Mouse (Mus musculus) CH12.LX (cell line): Measurements from ENCODE around the gene Brca1.

Source experiments
- CTCF ChIP-seq, 2 experiments: IDR thresholded peaks in 1 of 2; conservative IDR thresholded peaks in 1 of 2; 2 replicates each; pipeline ENCODE4 v1.5.1; 2011 to 2012; ENCODE audit warnings: low read depth in 2 of 2, low read length in 2 of 2, improper control_type of control experiment in 1 of 2, inconsistent platforms in 1 of 2, mild to moderate bottlenecking in 1 of 2, moderate library complexity in 1 of 2
- ELF1 ChIP-seq: IDR thresholded peaks from 2 replicates; pipeline ENCODE4 v1.6.1; 2014; ENCODE audit warnings: low read depth, mild to moderate bottlenecking, inconsistent platforms, low read length, improper control_type of control experiment
- EP300 ChIP-seq: IDR thresholded peaks from 2 replicates; pipeline ENCODE4 v1.6.1; 2011; ENCODE audit warnings: low read length, improper control_type of control experiment
- ETS1 ChIP-seq: conservative IDR thresholded peaks from 2 replicates; pipeline ENCODE4 v1.6.1; 2012; ENCODE audit warnings: low read depth, mild to moderate bottlenecking, inconsistent platforms, low read length, improper control_type of control experiment, moderate library complexity
- GABPA ChIP-seq: IDR thresholded peaks from 2 replicates; pipeline ENCODE4 v1.6.1; 2012; ENCODE audit warnings: low read depth, low read length, improper control_type of control experiment, inconsistent platforms; ENCODE audit not compliant: insufficient replicate concordance
- JUND ChIP-seq: conservative IDR thresholded peaks from 2 replicates; pipeline ENCODE4 v1.6.1; 2011; ENCODE audit warnings: low read depth, low read length, improper control_type of control experiment
- MAX ChIP-seq: IDR thresholded peaks from 2 replicates; pipeline ENCODE4 v1.6.1; 2011; ENCODE audit warnings: low read length, improper control_type of control experiment
- MYC ChIP-seq: IDR thresholded peaks from 2 replicates; pipeline ENCODE4 v1.6.1; 2011; ENCODE audit warnings: low read depth, mild to moderate bottlenecking, improper control_type of control experiment, low read length
- POLR2A ChIP-seq: IDR thresholded peaks from 2 replicates; pipeline ENCODE4 v1.6.1; 2011; ENCODE audit warnings: low read depth, mild to moderate bottlenecking, improper control_type of control experiment, low read length
- POLR2AphosphoS2 ChIP-seq: IDR thresholded peaks from 2 replicates; pipeline ENCODE4 v1.6.1; 2011; ENCODE audit warnings: low read depth, low read length, improper control_type of control experiment
- RAD21 ChIP-seq: IDR thresholded peaks from 2 replicates; pipeline ENCODE4 v1.6.1; 2011; ENCODE audit warnings: low read depth, mild to moderate bottlenecking, low read length, improper control_type of control experiment, moderate library complexity
- SIN3A ChIP-seq: IDR thresholded peaks from 2 replicates; pipeline ENCODE4 v1.6.1; 2012; ENCODE audit warnings: low read length, improper control_type of control experiment, inconsistent platforms

- TF ChIP-seq POLR2A, result no peak
- no peak for TF ChIP-seq ELF1
- no peak for TF ChIP-seq ETS1
- no peak for TF ChIP-seq RAD21
- no peak for TF ChIP-seq MAX
- no peak for TF ChIP-seq EP300
- TF ChIP-seq MYC, result no peak
- no peak for TF ChIP-seq CTCF (conservative IDR thresholded peaks at IDR 0.05 in 1 of 2, IDR thresholded peaks at IDR 0.05 in 1 of 2; ENCODE audit: low read depth in 2 of 2, low read length in 2 of 2)
- no peak for TF ChIP-seq GABPA
- no peak for TF ChIP-seq SIN3A
- TF ChIP-seq JUND, result no peak
- TF ChIP-seq POLR2AphosphoS2, result no peak
Observed at GRCm38 (mm10) chr11:101556541-101556940, 4.8 kb upstream of the Brca1 start.
